Mouse (Mus musculus) hematopoietic stem cell, adult 5-6 weeks (primary cell): ENCODE results near the gene Gpr152. TPM values are rescaled to one million over a fixed set of nuclear protein-coding genes. Genes with fewer than 3 reads are reported as not detected.
A peak's percentile ranks its signal among the peaks of the same experiment; 100 is the strongest.

Experiments
- ATAC-seq, 2 experiments: fragments of 125-278 bp in 1 of 2; replicated peaks in 1 of 2; 2 replicates each; pipeline ENCODE4 v1.8.0; 2016 to 2017; ENCODE audit warnings: inconsistent platforms in 2 of 2, mild to moderate bottlenecking in 2 of 2, moderate number of reproducible peaks in 2 of 2, low read depth in 1 of 2, moderate TSS enrichment in 1 of 2; ENCODE audit not compliant: low FRiP score in 2 of 2, poor library complexity in 2 of 2, severe bottlenecking in 2 of 2, insufficient read depth in 1 of 2, low TSS enrichment in 1 of 2
- total RNA-seq: library from RNA; stranded (forward); fragments of 172-1452, 232-1000 nt; gene quantifications from 2 replicates; pipeline ENCODE4 v1.2.3, GENCODE M21; 2017

The Gpr152 gene
- total RNA-seq, 1 experiment from 2014 or later: not detected

- no peak for ATAC-seq
Measured at GRCm38 (mm10) chr19:4143759-4144268, 4.2 kb downstream of the Gpr152 start, which contains the start of gene Cabp4. TSS of gene Cabp4 (minus strand) at chr19:4144033.

GRCm38 (mm10) chr19:4144550-4145498 lies 5.2 kb downstream of the Gpr152 start:
- ATAC-seq: no peak

GRCm38 (mm10) chr19:4145936-4146335 lies 6.3 kb downstream of the Gpr152 start:
- ATAC-seq: no peak

- ATAC-seq: no peak
Measured at GRCm38 (mm10) chr19:4146366-4147021, 6.9 kb downstream of the Gpr152 start.

- ATAC-seq: no peak
Measured at GRCm38 (mm10) chr19:4147022-4147405, 7.4 kb downstream of the Gpr152 start.

GRCm38 (mm10) chr19:4147782-4148490 lies 8.3 kb downstream of the Gpr152 start:
- ATAC-seq: no peak

GRCm38 (mm10) chr19:4148491-4148806 lies 8.9 kb downstream of the Gpr152 start, which contains the start of gene Coro1b:
TSS of gene Coro1b (plus strand) at chr19:4148619.
- peak; percentile 87 to 89 for ATAC-seq

GRCm38 (mm10) chr19:4148819-4149218 lies 9.2 kb downstream of the Gpr152 start:
- no peak; a peak in 1 of 4 replicates for ATAC-seq

GRCm38 (mm10) chr19:4149283-4149682 lies 9.7 kb downstream of the Gpr152 start:
- no peak for ATAC-seq

- no peak for ATAC-seq
Measured at GRCm38 (mm10) chr19:4149764-4150461, 10.3 kb downstream of the Gpr152 start.

GRCm38 (mm10) chr19:4150567-4151487 lies 11.2 kb downstream of the Gpr152 start:
- ATAC-seq: no peak

- ATAC-seq: no peak
Measured at GRCm38 (mm10) chr19:4151488-4151860, 11.9 kb downstream of the Gpr152 start.

GRCm38 (mm10) chr19:4151898-4152297 lies 12.3 kb downstream of the Gpr152 start:
- no peak for ATAC-seq

GRCm38 (mm10) chr19:4152445-4153231 lies 13.1 kb downstream of the Gpr152 start:
- ATAC-seq: no peak

GRCm38 (mm10) chr19:4153232-4153654 lies 13.7 kb downstream of the Gpr152 start, which contains the start of gene Ptprcap:
TSS of gene Ptprcap (plus strand) at chr19:4153604.
- ATAC-seq: no peak
